Mouse (Mus musculus) brain, embryonic 18.5 days (tissue): ENCODE measurements around the gene Zbtb1.
"Not testable (repeated sequence)": the region's sequence is repeated elsewhere in the genome, so short reads cannot be mapped to it uniquely, and the experiment has no call there.

Experiments
- DNase-seq: peaks from one replicate; pipeline ENCODE4 v3.0.0-alpha.2; 2012; ENCODE audit warnings: low read depth, low spot score

Gene Zbtb1

DNA sequence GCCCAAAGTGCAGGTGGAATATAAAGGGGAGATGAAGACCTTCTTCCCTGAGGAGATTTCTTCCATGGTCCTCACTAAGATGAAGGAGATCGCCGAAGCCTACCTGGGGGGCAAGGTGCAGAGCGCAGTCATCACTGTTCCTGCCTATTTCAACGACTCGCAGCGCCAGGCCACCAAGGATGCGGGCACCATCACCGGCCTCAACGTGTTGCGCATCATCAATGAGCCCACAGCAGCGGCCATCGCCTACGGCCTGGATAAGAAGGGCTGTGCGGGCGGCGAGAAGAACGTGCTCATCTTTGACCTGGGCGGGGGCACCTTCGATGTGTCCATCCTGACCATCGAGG is 34.7 kb downstream of the Zbtb1 start:
- DNase-seq: no peak

GRCm38 (mm10) chr12:76405183-76405970 is 35.3 kb downstream of the Zbtb1 start:
- DNase-seq: no peak

DNA sequence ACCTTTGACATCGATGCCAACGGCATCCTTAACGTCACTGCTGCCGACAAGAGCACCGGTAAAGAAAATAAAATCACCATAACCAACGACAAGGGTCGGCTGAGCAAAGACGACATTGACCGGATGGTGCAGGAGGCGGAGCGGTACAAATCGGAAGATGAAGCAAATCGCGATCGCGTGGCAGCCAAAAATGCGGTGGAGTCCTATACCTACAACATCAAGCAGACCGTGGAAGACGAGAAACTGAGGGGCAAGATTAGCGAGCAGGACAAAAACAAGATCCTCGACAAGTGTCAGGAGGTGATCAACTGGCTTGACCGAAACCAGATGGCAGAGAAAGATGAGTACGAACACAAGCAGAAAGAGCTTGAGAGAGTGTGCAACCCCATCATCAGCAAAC is 35.9 kb downstream of the Zbtb1 start:
- no peak for DNase-seq

- no peak for DNase-seq
These were observed 37.1 kb downstream of the Zbtb1 start for GRCm38 (mm10) chr12:76407184-76407583.

- DNase-seq: no peak
These were observed 39.1 kb downstream of the Zbtb1 start for GRCm38 (mm10) chr12:76409166-76409565.

DNA sequence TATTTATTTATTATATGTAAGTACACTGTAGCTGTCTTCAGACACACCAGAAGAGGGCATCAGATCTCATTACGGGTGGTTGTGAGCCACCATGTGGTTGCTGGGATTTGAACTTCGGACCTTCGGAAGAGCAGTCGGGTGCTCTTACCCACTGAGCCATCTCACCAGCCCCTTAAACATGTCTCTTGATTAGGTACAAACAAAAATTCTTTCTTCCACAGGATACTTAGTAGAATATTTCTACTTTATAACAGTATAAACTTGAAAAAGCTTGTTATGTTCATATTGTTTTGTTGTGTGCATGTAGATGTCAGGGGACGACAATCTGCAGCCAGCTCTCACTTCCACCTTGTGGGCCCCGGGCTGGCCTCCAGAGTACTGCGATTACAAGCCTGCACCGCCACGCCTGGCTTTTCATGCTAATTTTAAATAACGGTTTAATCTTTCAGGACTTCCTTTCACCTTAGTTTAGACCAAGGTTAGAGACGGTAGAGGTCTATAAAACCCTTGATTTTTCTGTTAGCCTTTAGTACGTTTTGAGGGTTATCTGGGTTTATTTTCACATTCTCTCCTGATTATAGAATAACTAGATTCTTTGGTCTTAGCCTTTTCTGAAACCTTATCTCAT is 45.4 kb downstream of the Zbtb1 start:
- no peak for DNase-seq

- no peak for DNase-seq
These were observed 47.4 kb downstream of the Zbtb1 start, which contains the start of gene Ppp1r36 for GRCm38 (mm10) chr12:76417433-76417854. Gene Ppp1r36, plus strand, starts transcription at chr12:76417538.

- DNase-seq: no peak
These were observed 48.3 kb downstream of the Zbtb1 start for GRCm38 (mm10) chr12:76418346-76418745.

DNA sequence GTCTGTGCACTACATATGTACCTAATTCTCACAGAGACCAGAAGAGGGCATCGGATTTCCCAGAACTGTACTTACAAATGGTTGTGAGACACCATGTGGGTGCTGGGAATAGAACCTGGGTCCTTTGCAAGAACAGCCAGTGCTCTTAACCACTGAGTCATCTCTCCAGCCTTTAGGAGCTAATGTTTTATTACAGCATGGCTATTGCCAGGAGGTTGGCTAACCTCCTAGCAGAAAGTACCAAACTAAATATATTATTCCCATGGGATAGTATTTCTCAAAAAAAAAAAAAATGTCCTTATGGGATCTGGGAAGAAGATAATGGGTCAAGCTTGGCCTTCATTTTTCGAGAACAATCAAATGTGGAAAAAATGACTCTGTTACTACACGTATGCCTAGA is 55.2 kb downstream of the Zbtb1 start:
- no peak for DNase-seq

- DNase-seq: no peak
These were observed 57.5 kb downstream of the Zbtb1 start for GRCm38 (mm10) chr12:76427546-76427945.

DNA sequence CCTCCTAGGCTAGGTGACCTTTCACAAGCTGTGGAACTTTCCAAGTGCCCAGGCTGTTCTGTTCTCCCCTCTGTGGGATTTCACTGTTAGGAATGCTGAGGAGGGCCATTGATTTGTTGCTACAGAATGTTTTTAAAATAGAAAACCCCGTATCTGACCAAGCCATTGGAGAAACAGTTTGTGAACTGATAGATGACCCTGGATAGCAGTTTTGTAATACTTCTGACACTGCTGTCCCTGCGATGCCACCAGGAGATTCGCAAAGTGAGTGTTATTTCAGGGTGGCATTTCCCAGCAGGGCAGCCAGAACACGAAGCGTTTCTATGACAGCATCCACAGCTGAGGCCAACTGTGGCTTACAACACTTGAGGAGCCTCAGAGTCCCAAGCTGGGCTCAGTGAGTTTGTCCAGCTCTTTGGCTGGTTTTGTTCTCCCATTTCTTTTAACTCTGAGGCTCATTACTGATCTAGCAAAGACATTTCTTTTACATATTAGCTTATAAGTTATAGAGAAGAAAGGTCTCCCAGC is 60.9 kb downstream of the Zbtb1 start:
- no peak for DNase-seq

GRCm38 (mm10) chr12:76431431-76431830 is 61.4 kb downstream of the Zbtb1 start:
- DNase-seq: no peak

- no peak for DNase-seq
These were observed 64.0 kb downstream of the Zbtb1 start for GRCm38 (mm10) chr12:76434111-76434510.

DNA sequence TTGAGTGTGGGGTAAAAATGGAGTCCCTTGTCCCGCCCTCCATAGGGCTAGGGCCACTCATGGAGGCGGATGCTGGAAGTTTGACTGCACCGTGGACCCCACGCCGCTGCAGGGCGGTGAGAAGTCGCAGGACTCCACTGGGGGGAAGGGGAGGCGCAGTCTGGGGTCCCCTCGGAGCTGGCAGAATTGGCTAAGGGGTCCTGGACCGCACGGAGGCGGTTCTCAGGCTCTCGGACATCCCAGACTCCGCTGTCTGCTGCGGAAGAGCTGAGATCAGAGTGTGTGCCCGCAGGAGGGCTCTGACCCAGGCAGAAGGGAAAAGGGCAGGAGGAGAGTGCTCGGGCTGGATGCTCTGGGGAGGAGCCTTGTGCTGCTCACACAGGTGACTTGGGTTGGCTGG is 65.0 kb downstream of the Zbtb1 start:
- no peak for DNase-seq

- no peak for DNase-seq
These were observed 65.5 kb downstream of the Zbtb1 start for GRCm38 (mm10) chr12:76435549-76435948.

DNA sequence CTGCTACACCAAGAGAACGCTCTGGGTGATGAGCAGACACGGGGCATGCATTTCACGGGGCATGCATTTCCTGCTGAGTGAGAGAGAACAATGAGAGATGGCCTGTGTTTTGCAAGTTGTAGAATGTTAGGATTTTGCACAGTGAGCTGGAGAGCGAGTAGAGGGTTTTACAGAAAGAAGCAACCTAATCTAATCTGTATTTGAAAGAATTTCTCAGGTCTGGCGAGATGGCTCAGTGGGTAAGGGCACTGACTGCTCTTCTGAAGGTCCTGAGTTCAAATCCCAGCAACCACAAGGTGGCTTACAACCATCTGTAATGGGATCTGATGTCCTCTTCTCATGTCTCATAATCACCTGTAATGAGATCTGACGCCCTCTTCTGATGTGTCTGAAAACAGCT is 73.4 kb downstream of the Zbtb1 start:
- not testable (repeated sequence) for DNase-seq

DNA sequence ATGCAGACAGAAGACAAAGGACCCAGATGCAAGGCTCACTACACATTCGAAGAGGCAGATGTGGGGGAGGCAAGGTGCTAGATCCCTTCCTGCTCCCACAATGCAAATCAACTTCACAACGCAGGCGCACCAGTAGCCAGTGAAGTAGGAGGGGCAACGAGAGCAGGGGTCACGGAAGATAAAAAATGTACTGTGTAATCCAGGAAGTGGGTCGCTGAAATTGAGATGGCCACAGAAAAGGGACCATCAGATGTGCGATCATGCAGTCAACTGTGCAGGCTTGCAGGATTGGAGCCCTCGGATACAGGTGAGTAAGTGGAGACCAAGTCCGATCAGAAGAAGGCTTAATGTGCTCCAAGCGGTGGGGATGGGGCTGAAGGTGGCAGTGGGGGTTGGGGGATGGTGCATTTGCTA is 74.3 kb downstream of the Zbtb1 start:
- DNase-seq: no peak

DNA sequence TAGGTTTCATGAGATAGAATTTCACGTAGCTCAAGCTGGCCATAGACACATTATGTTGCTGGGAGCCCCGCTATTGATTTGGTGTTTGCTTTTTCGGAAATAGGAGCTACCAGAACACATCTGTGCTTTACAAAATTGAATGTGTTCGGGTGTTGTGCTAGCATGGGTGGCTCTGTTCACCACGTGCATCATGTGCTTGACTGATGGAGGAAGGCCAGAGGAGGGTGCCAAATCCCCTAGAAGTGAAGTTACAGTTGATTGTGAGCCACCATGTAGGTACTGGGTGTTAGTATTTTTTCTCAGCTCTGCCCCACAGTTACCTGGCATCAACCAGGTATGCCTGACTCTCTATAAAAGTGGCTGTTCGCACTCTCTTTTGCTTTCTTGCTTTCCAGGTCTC is 74.8 kb downstream of the Zbtb1 start:
- DNase-seq: no peak

GRCm38 (mm10) chr12:76446201-76446600 is 76.1 kb downstream of the Zbtb1 start:
- DNase-seq: no peak
